Mouse (Mus musculus) forebrain, embryonic 11.5 days (tissue): ENCODE measurements around the gene Mfsd7a. TPM values are rescaled to one million over a fixed set of nuclear protein-coding genes. Genes with fewer than 3 reads are reported as not detected.

Experiments used
- ATAC-seq: fragments of 200-750 bp; cut with Nextera tagmentation; replicated peaks from 2 replicates; pipeline ENCODE4 v1.8.0; 2017; ENCODE audit warnings: moderate TSS enrichment; ENCODE audit not compliant: low FRiP score
- DNase-seq: peaks from one replicate; pipeline ENCODE4 v3.0.0-alpha.2; 2017; ENCODE audit warnings: low spot score
- H3K27ac ChIP-seq: fragments of 300-500 bp; sonication (generic); 2 replicates; pipeline ENCODE4 v1.5.1; 2014; ENCODE audit warnings: low read depth, low read length
- H3K27me3 ChIP-seq: fragments of 300-500 bp; sonication (generic); 2 replicates; pipeline ENCODE4 v1.6.1; 2014; ENCODE audit warnings: mild to moderate bottlenecking, low read length, mixed read lengths; ENCODE audit not compliant: control insufficient read depth, insufficient read depth
- H3K36me3 ChIP-seq: fragments of 300-500 bp; sonication (generic); 2 replicates; pipeline ENCODE4 v1.6.1; 2014; ENCODE audit warnings: mild to moderate bottlenecking, low read length, moderate library complexity, mixed read lengths; ENCODE audit not compliant: control insufficient read depth, insufficient read depth
- H3K4me1 ChIP-seq: fragments of 300-500 bp; sonication (generic); replicated peaks from 2 replicates; pipeline ENCODE4 v1.6.1; 2014; ENCODE audit warnings: low read length, mixed read lengths; ENCODE audit not compliant: control insufficient read depth, insufficient read depth
- H3K4me2 ChIP-seq: fragments of 300-500 bp; sonication (generic); 2 replicates; pipeline ENCODE4 v1.6.1; 2014; ENCODE audit warnings: low read depth, mild to moderate bottlenecking, low read length, moderate library complexity, mixed read lengths; ENCODE audit not compliant: severe bottlenecking
- H3K4me3 ChIP-seq: fragments of 300-500 bp; sonication (generic); 2 replicates; pipeline ENCODE4 v1.5.1; 2014; ENCODE audit warnings: low read depth, low read length
- H3K9ac ChIP-seq: fragments of 300-500 bp; sonication (generic); 2 replicates; pipeline ENCODE4 v1.6.1; 2014; ENCODE audit warnings: low read length
- H3K9me3 ChIP-seq: fragments of 300-500 bp; sonication (generic); 2 replicates; pipeline ENCODE4 v1.6.1; 2016; ENCODE audit warnings: low read length, mixed read lengths; ENCODE audit not compliant: control insufficient read depth
- WGBS: fragments of 180-500 bp; shearing (Covaris S2); extraction: QIAGEN DNeasy Blood & Tissue Kit; methylation state at CpG from one replicate; pipeline ENCODE4 v1.1.7; 2014; 5-methylcytosine and 5-hydroxymethylcytosine counted together
- polyA plus RNA-seq: library from polyadenylated mRNA; unstranded; fragments of >200 nt; fragmentation: Nextera tagmentation; extraction: Ambion mirVana; gene quantifications from 2 replicates; pipeline ENCODE4 v1.2.1, GENCODE M21; 2014

Gene Mfsd7a
- polyA plus RNA-seq, 1 experiment from 2014 or later = 0.16 TPM

DNA sequence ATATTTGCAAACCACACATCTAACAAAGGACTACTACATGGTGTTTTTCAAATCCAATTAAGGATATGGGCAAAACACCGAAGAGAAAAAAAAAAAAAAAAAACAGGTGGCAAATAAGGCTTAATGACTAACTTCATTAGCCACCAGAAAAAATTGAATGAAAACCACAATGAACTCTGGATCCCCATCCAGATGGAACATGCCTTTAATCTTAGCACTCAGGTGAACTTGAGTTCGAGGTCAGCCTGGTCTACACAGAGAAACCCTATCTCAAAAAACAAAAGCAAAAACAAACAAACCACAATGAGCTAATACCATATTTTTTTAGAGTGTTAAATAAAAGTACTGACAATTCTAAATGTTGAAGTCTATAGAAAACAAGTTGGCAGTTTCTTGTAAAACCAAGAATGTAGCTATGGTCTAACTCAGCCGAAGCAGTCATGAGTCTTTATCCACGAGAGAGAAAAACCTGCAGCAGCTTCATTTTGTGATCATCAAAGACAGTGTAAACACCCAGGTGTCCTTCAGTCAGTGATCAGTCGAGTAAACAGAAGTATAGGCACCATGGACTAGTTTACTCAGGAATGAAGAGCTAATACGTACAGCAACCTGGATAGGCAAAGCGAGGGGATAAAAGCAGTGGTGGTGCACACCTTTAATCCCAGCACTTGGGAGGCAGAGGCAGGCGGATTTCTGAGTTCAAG lies 2.3 kb upstream of the Mfsd7a start:
- DNase-seq (no peak), ATAC-seq (no peak)
- H3K4me2 ChIP-seq = no peak overlapping the region
- 83% methylated on average over 8 of the region's 8 CpGs for WGBS
- no peak overlapping the region for H3K27ac ChIP-seq
- no peak overlapping the region for H3K9ac ChIP-seq
- H3K9me3 ChIP-seq = no peaks in the 10 kb centered on the region
- no peaks in the 10 kb centered on the region for H3K36me3 ChIP-seq
- H3K4me3 ChIP-seq = no peak overlapping the region
- peaks cover 2% of the 10 kb centered on the region; the same call in 1 of the 2 replicates for H3K27me3 ChIP-seq
- H3K4me1 ChIP-seq = 0 out of 2 replicates have a peak, but pooled peaks cover 3% of the 10 kb centered on the region

DNA sequence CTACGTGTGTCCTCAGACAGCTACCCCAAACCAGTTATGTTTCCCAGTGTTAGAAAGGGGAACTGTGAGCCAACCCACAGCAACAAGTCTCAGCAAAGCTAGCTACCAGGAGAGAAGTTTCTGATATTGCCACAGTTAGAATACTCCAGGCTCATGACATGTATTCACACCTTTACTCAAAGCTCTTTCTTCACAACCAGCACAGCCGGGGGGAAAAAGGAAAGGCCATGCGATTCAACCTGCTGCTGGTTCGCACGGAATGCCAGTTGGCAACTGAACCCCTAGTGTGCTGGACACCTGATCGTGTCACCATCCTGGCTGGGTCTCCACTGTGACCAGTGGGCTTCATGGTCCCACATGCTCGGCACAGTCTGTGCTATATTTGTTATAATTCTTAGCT lies 834 bp downstream of the Mfsd7a start:
- Histone ChIP-seq H3K4me3 (no peak overlapping the region), H3K9ac (no peak overlapping the region), H3K36me3 (no peaks in the 10 kb centered on the region), H3K9me3 (no peaks in the 10 kb centered on the region), H3K4me1 (0 out of 2 replicates have a peak, but pooled peaks cover 3% of the 10 kb centered on the region), H3K27me3 (peaks cover 2% of the 10 kb centered on the region; the same call in 1 of the 2 replicates), H3K27ac (no peak overlapping the region), H3K4me2 (no peak overlapping the region)
- 87% methylated on average over 7 of the region's 7 CpGs for WGBS
- ATAC-seq (no peak), DNase-seq (no peak)

DNA sequence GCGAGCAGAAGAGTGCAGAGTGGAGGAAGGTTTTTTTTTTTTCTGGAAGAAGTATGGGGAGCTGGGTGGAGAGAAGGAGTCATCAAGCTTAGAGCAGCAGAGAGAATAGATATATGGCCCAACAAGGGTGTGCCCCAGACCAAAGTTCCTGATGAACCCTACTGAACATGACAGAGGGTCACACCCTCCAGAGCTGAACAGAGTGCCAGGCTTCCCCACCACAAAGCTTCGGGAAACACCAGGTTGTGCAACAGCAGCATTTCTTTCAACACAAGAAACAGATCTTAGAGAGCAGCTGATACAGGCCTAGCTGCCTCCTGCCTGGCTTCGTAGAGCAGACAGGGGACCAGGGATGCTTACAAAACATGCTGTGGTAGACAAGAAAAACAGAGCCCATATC lies 1.7 kb downstream of the Mfsd7a start:
- H3K9me3 ChIP-seq = no peaks in the 10 kb centered on the region
- no peaks in the 10 kb centered on the region for H3K36me3 ChIP-seq
- H3K4me1 ChIP-seq = 0 out of 2 replicates have a peak, but pooled peaks cover 3% of the 10 kb centered on the region
- DNase-seq (no peak), ATAC-seq (no peak)
- no peak overlapping the region for H3K9ac ChIP-seq
- H3K27me3 ChIP-seq = peaks cover 2% of the 10 kb centered on the region; the same call in 1 of the 2 replicates
- H3K4me3 ChIP-seq = no peak overlapping the region
- no peak overlapping the region for H3K27ac ChIP-seq
- H3K4me2 ChIP-seq = no peak overlapping the region
- 90% methylated on average over 3 of the region's 3 CpGs for WGBS

GRCm38 (mm10) chr5:108436101-108436500 lies 12.6 kb downstream of the Mfsd7a start:
- Histone ChIP-seq H3K36me3 (no peaks in the 10 kb centered on the region), H3K27me3 (no peaks in the 10 kb centered on the region), H3K9me3 (no peaks in the 10 kb centered on the region), H3K27ac (no peak overlapping the region), H3K4me2 (no peak overlapping the region), H3K4me1 (peaks cover 5% of the 10 kb centered on the region; the same call in 1 of the 2 replicates), H3K4me3 (no peak overlapping the region), H3K9ac (no peak overlapping the region)
- no peak for DNase-seq
- ATAC-seq = no peak
- 72% methylated on average over 2 of the region's 2 CpGs for WGBS

- Histone ChIP-seq H3K4me3 (peak within 1 kb of the TSS; percentile 91), H3K4me1 (peaks cover 5% of the 10 kb centered on the region; the same call in 1 of the 2 replicates), H3K9me3 (no peaks in the 10 kb centered on the region), H3K4me2 (peak within 1 kb of the TSS; percentile 83), H3K36me3 (no peaks in the 10 kb centered on the region), H3K27ac (no peak within 1 kb of the TSS), H3K27me3 (no peaks in the 10 kb centered on the region), H3K9ac (peak within 1 kb of the TSS; percentile 88)
- DNase-seq (peak; percentile 96), ATAC-seq (peak; percentile 87)
- WGBS = 2% methylated on average over 42 of the region's 42 CpGs
Measured at GRCm38 (mm10) chr5:108433804-108434587, 14.7 kb downstream of the Mfsd7a start, which contains the start of gene Atp5k. Atp5k (minus strand) TSS chr5:108434448.

DNA sequence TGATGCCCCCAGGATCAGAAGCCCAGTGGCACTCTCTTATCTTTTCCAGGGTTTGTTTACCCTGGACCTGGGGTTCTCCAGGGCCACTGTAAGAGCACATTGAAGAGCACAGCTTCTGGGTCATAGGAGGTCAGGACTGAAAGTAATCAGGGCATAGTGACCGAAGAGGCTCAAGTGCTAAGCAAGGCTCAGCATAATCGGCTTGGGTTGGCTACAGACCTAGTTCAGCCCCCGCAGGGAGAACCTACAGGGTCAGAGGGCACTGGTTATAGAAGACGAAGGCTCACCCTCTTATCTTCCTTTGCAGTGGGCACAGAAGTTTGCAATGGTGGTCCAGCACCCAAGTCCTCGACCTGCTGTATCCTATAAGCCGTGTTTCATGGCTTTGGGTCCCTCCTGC lies 17.5 kb downstream of the Mfsd7a start:
- Histone ChIP-seq H3K4me1 (peaks cover 5% of the 10 kb centered on the region; the same call in 1 of the 2 replicates), H3K9ac (no peak overlapping the region), H3K4me2 (no peak overlapping the region), H3K27ac (no peak overlapping the region), H3K27me3 (no peaks in the 10 kb centered on the region), H3K36me3 (no peaks in the 10 kb centered on the region), H3K4me3 (no peak overlapping the region), H3K9me3 (no peaks in the 10 kb centered on the region)
- no peak for ATAC-seq
- DNase-seq = no peak
- 91% methylated on average over 6 of the region's 6 CpGs for WGBS

DNA sequence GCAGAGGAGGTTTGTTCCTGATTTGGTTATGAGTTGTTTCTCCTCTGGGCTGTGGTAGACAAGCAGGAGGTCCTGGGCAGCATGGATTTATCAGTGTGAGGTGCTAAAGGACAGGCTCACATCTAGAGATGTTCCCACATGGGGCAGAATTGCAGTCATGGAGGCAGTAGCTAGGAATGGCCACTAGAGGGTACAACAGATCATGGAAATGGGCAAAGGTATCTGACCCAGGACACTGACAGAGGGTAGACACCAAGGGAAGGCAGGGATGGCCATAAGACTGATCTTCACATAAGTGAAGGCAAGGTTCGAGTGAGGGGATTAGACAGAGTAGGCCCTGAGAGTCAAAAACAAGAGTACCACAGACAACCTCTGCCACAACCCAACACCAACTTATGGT lies 21.5 kb downstream of the Mfsd7a start:
- DNase-seq (no peak), ATAC-seq (peak; percentile 59; the same call in 1 of the 2 replicates)
- Histone ChIP-seq H3K4me2 (no peak overlapping the region), H3K4me1 (no peaks in the 10 kb centered on the region), H3K9ac (no peak overlapping the region), H3K4me3 (no peak overlapping the region), H3K27ac (no peak overlapping the region), H3K36me3 (no peaks in the 10 kb centered on the region), H3K9me3 (no peaks in the 10 kb centered on the region), H3K27me3 (no peaks in the 10 kb centered on the region)
- 76% methylated on average over 1 of the region's 1 CpGs for WGBS

DNA sequence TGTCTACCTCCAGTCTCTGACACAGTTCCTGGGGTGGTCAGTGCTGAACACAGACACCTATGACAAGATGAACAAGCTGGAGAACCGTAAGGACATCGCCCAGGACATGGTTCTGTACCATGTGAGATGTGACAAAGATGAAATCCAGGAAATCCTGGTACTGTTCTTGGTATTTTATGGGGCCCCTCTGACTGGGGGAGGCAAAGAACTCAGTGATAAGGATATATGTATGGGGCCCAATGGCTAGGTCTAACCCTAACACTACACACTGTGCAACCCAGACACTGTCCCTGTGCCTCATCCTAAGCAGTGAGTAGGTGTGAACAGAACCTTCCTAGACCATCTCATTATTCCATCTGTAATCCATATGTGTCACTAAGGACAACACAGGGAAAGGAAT lies 25.3 kb downstream of the Mfsd7a start:
- no peaks in the 10 kb centered on the region for H3K27me3 ChIP-seq
- 85% methylated on average over 2 of the region's 2 CpGs for WGBS
- no peak overlapping the region for H3K4me3 ChIP-seq

More for the DNA sequence above, 25.3 kb downstream of the Mfsd7a start:
- ATAC-seq (no peak), DNase-seq (no peak)
- Histone ChIP-seq H3K4me2 (no peak overlapping the region), H3K4me1 (no peaks in the 10 kb centered on the region), H3K9me3 (no peaks in the 10 kb centered on the region), H3K36me3 (no peaks in the 10 kb centered on the region), H3K9ac (no peak overlapping the region), H3K27ac (no peak overlapping the region)
